Mouse (Mus musculus) testis, adult 2 months (tissue): ENCODE data around the gene Lrrc28. TPM values are rescaled to one million over a fixed set of nuclear protein-coding genes. Genes with fewer than 3 reads are reported as not detected.

Source experiments
- H3K27ac ChIP-seq: fragments of 200-500 bp; 2 replicates; pipeline ENCODE4 v1.5.1; 2012; ENCODE audit warnings: low read depth, low read length; ENCODE audit not compliant: control insufficient read depth, insufficient read depth
- H3K27me3 ChIP-seq: fragments of 200-500 bp; 2 replicates; pipeline ENCODE4 v1.6.1; 2012; ENCODE audit warnings: mild to moderate bottlenecking, low read length, moderate library complexity; ENCODE audit not compliant: control insufficient read depth, insufficient read depth
- H3K36me3 ChIP-seq: fragments of 200-500 bp; 2 replicates; pipeline ENCODE4 v1.6.1; 2012; ENCODE audit warnings: mild to moderate bottlenecking, low read length; ENCODE audit not compliant: control insufficient read depth, insufficient read depth
- H3K4me1 ChIP-seq: fragments of 200-500 bp; 2 replicates; pipeline ENCODE4 v1.6.1; 2012; ENCODE audit warnings: low read length; ENCODE audit not compliant: control insufficient read depth, insufficient read depth
- H3K4me3 ChIP-seq: fragments of 200-500 bp; 2 replicates; pipeline ENCODE4 v1.5.1; 2012; ENCODE audit warnings: low read depth, mild to moderate bottlenecking, low read length, moderate library complexity, mixed read lengths; ENCODE audit not compliant: control insufficient read depth
- CTCF ChIP-seq: fragments of 200-500 bp; IDR thresholded peaks from 2 replicates; pipeline ENCODE4 v1.5.1; 2012; ENCODE audit warnings: low read depth, mild to moderate bottlenecking, inconsistent platforms, low read length, moderate library complexity; ENCODE audit not compliant: control insufficient read depth, insufficient read depth, insufficient replicate concordance
- POLR2A ChIP-seq: fragments of 200-500 bp; IDR thresholded peaks from 2 replicates; pipeline ENCODE4 v1.6.1; 2012; ENCODE audit warnings: low read depth, mild to moderate bottlenecking, inconsistent platforms, low read length, moderate library complexity; ENCODE audit not compliant: control insufficient read depth
- polyA plus RNA-seq: library from polyadenylated mRNA; depleted of rRNA; stranded (reverse); fragments of >200 nt; gene quantifications from 2 replicates; pipeline ENCODE4 v1.2.3, GENCODE M21; 2012

The Lrrc28 gene
- polyA plus RNA-seq, 1 experiment, result 565 TPM

DNA sequence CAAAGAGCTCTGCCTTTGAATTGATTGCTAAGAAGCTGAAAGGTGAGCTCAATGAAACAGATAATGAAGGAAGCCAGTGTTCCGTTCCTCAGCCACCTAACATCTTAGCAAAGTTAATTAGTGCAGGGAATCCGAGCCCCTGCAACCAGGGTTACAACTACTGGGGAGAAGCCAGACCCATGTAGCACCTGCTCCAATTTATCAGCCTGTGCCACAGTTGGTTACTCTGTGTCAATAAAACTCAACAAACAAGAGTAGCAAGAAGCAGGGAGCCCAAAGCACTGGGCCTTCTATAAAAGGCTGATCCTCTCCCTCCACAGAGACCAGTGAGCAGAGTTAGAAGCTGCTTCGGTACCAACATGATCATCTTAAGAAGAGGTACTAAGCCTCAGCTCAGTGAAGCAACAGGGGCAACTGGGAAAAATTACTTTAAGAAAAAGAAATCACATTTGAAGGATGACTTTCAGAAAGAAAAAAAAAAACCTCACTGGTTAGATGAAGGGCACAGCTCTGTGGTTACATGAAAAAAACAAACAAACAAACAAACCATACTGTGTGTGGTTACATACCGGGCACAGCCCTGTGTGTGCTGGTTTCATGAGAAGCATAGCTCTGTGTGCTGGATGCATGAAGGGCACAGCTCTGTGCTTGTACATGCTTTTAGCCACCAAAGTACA lies 36.6 kb downstream of the Lrrc28 start:
- Histone ChIP-seq H3K4me3 (no peak overlapping the region), H3K27me3 (no peaks in the 10 kb centered on the region), H3K36me3 (no peaks in the 10 kb centered on the region), H3K4me1 (no peaks in the 10 kb centered on the region), H3K27ac (no peak overlapping the region)
- TF ChIP-seq POLR2A, result no peak
- no peak for TF ChIP-seq CTCF

DNA sequence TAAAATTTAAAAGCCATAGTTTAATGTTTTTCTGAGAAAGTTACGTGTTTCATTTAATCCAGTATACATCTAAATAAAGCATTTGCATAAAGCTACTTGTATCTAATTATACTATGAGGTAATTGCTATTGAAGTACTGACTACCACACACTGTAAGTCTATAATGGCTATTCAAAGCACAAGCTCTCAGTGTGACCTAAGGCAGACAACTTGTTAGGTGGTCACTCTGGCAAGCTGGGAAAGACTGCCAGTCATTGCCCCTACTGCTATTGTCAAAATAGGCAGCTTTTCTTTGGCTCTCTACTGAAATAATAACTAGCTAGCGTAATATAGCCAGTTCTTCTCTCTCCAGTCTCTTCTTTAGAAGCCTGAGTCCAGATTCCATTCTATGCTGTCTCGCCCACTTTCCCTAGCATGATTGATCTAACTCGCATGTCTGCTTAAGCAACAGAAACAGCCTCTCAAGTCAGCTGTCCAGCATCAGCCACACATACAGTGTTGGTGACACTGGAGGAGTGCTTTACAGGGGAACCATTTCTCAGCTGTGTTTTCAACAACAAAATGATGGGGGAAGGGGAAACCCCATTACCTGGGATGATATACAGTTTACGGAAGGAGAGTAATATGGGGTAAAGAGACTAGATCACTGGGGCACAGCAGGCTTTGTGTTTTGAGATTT lies 37.3 kb downstream of the Lrrc28 start:
- Histone ChIP-seq H3K27me3 (no peaks in the 10 kb centered on the region), H3K36me3 (no peaks in the 10 kb centered on the region), H3K4me1 (no peaks in the 10 kb centered on the region), H3K4me3 (no peak overlapping the region), H3K27ac (no peak overlapping the region)
- TF ChIP-seq CTCF (no peak), POLR2A (no peak)

DNA sequence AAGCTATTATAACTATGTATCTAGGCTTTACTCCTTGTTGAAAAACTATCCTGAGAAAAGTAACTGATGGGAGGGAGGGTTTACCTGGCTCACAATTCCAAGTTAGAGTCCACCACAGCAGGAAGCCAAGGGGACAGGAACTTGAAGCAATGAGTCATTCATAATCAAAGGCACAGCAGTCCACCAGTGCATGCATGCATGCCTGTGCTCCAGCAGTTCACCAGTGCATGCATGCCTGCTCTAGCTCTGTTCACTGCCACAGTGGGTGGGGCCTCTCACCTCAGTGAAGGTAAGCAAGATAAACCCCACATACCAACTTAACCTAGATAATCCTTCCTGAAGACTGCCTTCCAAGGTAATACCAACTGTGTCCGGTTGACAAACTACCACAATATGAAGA lies 38.8 kb downstream of the Lrrc28 start:
- Histone ChIP-seq H3K27me3 (no peaks in the 10 kb centered on the region), H3K36me3 (no peaks in the 10 kb centered on the region), H3K27ac (no peak overlapping the region), H3K4me1 (no peaks in the 10 kb centered on the region), H3K4me3 (no peak overlapping the region)
- TF ChIP-seq POLR2A (no peak), CTCF (no peak)

DNA sequence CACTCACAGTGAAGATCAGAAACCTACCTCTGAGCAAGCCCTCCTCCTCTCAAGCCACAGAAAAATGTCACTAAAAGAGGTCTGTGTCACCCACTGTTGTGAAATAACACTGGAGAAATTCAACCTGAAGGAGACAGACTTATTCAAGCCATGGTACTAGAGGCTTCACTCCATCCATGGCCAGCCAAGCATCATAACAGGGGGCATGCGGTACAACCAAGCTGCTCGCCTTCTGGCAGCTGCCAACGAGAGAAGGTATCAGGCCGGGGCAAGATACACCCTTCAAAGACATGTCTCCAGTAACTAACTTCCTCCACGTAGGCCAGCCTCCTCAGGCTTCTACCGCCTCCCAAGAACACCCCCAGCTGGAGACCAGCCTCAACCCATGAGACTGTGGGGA lies 40.0 kb downstream of the Lrrc28 start:
- H3K36me3 ChIP-seq, result no peaks in the 10 kb centered on the region
- TF ChIP-seq POLR2A (no peak), CTCF (no peak)

DNA sequence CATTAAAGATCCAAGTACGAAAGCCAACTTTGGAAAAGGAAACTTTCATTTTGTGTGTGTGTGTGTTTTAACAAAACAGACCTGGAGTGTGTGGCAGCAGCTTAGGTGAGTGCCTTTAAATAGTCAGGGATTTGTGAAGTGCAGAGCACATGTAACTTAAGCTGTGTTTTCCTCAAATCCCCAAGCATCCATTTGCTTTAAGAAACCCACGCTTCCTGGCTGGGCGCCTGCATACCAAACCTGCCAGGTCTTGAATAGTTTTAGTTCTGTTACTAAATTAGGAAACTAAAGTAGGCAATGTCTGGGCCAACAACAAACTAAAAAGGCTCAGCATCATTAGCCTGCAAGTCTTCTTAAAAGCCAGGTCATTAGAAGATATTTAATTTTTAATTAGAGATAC lies 47.0 kb downstream of the Lrrc28 start:
- no peak for TF ChIP-seq CTCF
- TF ChIP-seq POLR2A, result no peak
- Histone ChIP-seq H3K36me3 (no peaks in the 10 kb centered on the region), H3K4me1 (no peaks in the 10 kb centered on the region), H3K27me3 (no peaks in the 10 kb centered on the region), H3K27ac (no peak overlapping the region), H3K4me3 (no peak overlapping the region)

More for the DNA sequence above, 40.0 kb downstream of the Lrrc28 start:
- no peaks in the 10 kb centered on the region for H3K4me1 ChIP-seq
- no peak overlapping the region for H3K4me3 ChIP-seq
- H3K27me3 ChIP-seq, result no peaks in the 10 kb centered on the region
- H3K27ac ChIP-seq, result no peak overlapping the region

DNA sequence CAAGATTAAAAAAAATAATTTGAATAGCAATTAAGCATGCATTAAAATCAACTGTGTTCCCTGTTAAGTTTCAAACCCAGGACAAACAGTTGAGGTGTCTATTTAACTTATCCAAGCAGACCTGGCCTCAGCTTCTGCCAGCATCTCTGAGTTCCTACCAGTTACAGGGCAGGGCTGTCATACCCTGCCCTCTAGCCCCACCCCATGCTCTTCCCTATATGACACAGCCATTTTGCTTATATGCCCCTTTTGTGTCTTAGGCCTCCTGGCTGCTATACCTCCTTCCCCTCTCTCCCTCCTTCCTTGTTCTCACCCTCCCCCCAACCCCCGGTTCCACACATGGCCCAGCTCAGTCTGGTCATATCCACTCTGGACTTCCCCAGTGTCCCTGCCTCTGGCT lies 48.1 kb downstream of the Lrrc28 start:
- Histone ChIP-seq H3K4me1 (peaks cover 4% of the 10 kb centered on the region), H3K4me3 (no peak overlapping the region), H3K27ac (no peak overlapping the region), H3K27me3 (no peaks in the 10 kb centered on the region), H3K36me3 (no peaks in the 10 kb centered on the region)
- TF ChIP-seq CTCF, result no peak

DNA sequence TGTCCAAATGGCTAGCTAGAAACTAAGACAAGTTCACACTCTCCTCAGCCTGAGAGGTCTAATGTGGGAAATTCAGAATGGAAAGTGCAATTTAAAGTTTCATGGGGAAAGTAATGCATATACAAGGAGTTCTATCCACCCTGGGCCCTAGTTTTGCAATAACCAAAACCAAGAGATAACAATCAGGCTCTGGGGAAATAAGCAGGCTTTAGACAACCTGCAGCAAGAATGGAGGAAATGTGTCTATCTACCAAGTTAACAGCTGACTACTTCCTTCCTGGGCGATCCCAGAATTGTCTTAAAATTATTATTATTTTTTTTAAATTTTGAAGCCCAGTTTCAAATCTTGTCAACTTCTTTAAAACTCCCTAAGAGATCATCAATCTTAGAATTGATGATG lies 48.7 kb downstream of the Lrrc28 start:
- Histone ChIP-seq H3K4me3 (no peak overlapping the region), H3K27me3 (no peaks in the 10 kb centered on the region), H3K36me3 (no peaks in the 10 kb centered on the region), H3K27ac (no peak overlapping the region), H3K4me1 (peaks cover 4% of the 10 kb centered on the region)
- no peak for TF ChIP-seq CTCF

DNA sequence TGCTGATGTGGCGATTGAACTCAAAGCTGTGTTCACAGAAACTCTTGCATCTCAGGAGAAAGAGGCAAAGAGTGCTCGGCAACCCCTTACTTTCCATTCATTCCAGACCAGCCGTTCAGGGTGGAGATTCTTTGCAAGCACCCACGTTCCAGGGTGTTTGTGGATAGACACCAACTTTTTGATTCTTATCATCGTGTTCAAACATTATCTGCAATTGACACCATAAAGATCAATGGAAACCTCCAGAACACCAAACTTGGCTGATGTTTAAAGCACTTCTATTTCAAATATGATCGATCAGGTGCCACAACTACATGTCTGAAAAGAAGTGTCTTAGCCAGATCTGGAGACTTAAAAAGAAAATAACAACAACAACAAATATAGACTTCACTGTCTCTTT lies 51.2 kb downstream of the Lrrc28 start:
- no peaks in the 10 kb centered on the region for H3K36me3 ChIP-seq
- peaks cover 4% of the 10 kb centered on the region for H3K4me1 ChIP-seq
- TF ChIP-seq POLR2A (no peak), CTCF (no peak)
- no peaks in the 10 kb centered on the region for H3K27me3 ChIP-seq
- H3K4me3 ChIP-seq, result no peak overlapping the region
- no peak overlapping the region for H3K27ac ChIP-seq
